Mouse (Mus musculus) urinary bladder, postnatal 10 days (tissue): ENCODE measurements at regions not wholly inside any gene's neighbourhood (a gene's known extent, or its start where the extent isn't known, plus 50 kb on each side); places are given as distances from the start of the nearest gene placed in this dataset.

ENCODE experiments used
- DNase-seq: peaks from one replicate; pipeline ENCODE4 v3.0.0; 2022; ENCODE audit warnings: low spot score

DNA sequence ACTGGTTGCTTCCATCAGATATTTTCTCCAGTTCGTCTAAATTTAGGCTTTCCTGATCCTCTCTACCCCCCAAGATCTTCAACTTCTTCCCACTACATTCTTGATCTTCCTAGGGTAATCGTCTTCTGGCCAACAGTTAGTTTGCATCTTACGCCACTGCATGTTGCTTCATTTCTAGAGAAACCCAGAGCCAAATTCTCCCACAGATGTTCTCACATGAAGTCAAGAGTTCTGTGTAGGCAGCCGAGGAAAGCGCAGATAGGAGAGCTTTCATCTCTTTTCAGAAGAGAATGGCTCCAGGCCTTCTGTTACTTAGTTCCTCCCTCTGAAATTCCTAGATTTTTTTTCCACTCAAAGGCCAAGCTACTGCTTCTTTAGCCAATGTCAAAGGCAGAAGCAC, 179.9 kb downstream of the Fgf10 start:
- DNase-seq, result no peak

DNA sequence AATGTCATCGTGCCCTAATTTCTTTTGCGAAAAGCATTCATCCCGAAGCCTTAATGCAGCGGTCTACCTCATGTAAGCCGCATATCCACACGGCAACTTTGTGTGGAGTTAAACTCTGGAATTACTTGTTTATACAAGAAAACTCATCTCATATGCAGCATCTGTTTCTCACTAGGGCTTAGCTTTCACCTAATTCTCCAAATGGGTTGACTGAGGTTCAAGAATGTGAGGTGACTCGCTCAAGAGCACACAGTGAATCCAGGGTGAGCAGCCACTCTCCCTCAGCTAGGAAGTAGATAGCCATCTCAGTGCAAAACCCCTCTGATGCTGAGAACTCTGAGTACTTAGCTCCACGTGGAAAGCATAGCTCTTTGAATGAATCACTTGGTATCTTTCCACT, 181.1 kb downstream of the Fgf10 start:
- no peak for DNase-seq

DNA sequence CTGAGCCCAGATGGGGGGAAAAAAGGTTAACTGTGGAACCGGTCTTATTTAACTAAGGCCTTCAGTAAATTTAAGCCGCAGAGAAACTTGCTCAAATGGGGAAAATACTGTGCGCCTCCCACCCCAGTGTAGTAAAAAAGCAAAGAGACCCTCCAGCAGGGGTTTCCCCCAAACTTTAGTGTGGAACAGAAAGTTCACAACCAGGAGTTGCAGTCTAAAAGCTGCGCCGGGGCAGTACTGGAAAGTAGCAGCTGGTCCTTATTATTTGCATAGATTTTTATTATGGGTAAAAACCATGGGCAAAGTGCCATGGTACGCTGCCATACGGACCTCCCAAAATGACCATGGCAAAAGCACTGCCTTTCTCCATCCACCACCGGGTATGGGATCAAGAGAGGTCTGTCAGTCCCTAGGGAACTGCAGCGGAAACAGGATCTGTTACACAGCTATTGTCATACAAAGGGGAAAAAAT, 216.8 kb downstream of the Fgf10 start:
- DNase-seq, result no peak

DNA sequence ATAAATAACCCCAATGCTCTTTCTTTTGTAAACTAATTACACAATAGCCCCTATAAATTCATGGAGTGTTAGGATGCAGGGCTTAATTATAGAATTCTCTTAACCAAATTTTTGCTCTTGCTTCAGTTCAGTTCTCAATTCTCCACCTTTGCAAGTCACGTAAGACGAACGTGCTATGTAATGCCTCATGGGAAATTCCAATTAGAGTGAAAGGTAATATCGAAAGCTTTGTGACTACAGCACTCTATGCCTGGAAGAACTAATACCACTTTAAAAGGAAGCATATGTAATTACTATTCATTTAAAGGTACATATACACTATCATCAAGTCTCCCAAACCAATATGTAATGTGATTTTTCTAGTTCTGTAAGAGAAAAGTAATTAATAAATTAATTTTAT, 225.5 kb downstream of the Fgf10 start:
- no peak for DNase-seq

DNA sequence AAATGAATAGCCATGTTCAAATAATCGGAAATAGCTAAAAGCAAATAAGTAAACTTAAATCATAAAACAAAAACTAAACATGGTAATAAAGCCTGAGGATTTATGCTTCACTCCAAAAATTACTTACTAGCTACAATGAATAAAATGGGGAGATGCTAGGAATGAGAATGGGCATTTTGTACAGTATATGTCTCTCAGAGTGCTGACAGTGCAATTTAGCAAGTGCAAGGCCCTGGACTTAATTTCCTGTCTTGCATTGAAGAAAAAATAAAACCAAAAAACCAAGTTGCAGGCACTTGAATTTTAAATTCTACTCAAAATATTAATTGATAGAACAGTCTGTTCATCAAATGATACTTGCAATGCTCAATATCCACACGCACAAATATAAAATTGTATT, 232.4 kb downstream of the Fgf10 start:
- no peak for DNase-seq

DNA sequence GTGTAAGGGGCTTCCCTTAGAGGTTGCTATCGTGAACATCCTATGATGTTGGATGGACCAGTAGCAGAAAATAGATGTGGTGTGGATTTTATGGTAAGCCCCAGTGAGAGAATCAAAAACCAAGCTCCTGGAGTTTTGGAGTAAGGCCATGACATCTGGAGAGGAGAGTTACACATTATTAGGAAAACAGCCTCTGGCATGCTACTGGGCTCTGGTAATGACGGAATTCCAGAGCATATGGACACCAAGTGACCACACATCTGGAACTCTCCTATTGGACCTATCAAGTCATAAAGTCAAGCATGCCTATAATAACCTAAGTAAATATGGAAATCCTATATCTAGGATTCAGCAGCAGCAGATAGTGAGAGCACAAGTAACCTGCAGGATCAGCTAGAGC, 240.8 kb downstream of the Fgf10 start:
- DNase-seq, result no peak

DNA sequence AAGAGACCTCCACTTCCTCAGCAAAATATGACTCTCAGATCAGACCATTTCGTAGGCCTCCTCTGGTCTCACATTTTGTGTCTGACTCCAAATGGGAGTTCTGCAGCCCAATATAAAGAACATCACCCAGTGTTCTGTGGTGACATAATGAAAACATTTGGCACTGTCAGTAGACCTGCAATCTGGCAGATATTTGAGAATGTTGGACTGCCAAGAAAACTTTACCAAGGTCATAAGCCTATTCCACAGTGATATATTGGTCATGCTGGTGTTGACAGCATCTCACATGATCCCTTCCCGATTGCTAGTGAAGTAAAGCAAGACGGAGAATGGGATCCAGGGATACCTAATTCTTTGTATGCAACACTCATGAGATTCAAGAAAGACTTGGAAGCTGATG, 271.2 kb downstream of the Fgf10 start:
- DNase-seq, result no peak

DNA sequence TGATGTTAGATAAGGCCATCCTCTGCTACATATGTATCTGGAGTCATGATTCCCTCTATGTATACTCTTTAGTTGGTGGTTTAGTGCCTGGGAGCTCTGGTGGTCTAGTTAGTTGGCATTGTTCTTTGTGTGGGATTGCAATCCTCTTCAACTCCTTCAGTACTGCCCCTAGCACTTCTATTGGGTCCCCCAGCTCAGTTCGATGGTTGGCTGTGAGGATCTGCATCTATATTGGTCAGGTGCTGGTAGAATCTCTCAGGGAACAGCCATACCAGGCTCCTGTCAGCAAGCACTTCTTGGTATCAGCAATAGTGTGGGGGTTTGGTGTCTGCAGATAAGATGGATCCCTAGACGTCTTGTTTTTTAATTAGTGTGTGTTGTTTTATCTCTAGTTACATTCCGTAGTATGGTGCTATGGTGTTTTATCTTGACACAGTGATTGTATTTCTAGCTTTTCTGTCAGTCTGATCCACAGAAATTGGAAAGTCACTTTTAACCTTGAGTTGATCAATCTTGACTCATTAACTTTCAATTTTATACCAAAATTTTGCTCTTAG, 296.6 kb downstream of the Fgf10 start:
- no peak for DNase-seq

DNA sequence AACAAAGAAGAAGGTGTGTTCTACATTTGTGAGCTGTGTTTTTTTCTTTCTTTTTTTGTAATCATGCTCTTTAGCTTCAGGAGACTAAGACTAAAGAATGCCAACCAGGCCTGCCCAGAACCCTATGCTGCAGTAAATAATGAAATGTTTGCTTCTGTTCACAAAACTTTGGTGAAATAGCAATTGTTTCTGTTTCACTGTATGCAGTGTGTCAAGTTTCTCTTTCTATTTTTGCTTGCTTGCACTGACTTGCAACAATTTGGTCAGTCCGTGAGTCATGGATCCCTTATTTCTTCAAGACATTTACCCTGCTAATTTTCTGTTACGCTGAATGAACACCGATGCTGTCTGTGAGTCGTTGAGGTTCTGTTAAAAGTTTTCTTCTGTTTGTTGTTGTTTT, 298.1 kb downstream of the Fgf10 start:
- no peak for DNase-seq

DNA sequence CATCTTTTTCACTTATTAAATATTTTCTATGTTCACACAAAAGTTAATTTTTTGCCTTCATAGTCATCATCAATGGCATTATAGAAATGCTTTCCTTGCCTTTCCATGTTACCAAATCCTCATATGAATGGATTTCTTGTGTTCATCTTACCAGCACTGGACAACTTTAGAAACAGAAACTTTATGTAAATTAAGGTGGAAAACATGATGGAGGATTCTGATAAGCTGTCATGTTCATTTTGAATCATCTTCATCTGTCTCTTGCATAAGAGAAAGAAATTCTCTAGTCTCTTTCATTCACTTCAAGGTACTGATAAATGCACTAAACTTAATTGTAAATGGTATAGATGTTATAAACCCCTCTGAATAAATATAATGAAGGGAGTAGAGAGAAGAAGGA, 305.4 kb downstream of the Fgf10 start:
- DNase-seq, result no peak

DNA sequence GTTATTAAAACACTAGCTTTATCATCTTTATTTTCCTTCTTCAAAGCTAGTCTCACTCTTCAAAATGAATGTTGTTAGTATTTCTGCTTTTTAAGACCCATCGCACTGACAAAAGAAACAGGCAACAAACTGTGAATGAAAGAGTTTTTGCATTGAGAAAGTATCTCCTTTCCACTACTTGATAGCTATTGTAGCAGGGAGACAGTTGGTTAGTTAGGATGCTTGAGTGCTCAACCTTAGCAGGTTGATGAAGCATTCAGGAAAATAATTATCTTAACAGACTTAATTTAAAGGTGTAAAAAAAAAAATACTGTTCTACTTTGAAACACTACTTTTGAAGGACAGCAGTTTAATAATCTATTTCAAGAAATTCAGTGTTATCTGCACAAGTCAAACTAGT, 305.9 kb downstream of the Fgf10 start:
- no peak for DNase-seq

DNA sequence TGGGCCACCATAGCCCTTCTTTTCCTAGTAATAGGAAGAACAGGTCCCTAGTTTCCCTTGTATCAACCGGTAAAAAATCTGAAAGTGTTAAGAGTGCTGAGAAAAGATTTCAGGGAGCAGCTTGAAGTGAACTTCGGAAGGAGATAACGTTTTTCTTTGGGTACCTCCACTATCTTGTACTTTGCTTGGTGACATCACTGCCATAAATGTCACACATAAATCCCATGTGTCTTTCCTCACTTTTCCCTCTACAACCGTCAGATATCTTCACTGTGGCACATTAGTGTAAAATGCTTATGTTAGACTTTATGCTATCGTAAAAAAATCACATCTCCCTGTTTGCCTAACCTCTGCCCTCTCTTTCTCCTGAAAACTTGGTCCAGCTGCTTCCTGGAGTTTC, 309.9 kb downstream of the Fgf10 start:
- no peak for DNase-seq

DNA sequence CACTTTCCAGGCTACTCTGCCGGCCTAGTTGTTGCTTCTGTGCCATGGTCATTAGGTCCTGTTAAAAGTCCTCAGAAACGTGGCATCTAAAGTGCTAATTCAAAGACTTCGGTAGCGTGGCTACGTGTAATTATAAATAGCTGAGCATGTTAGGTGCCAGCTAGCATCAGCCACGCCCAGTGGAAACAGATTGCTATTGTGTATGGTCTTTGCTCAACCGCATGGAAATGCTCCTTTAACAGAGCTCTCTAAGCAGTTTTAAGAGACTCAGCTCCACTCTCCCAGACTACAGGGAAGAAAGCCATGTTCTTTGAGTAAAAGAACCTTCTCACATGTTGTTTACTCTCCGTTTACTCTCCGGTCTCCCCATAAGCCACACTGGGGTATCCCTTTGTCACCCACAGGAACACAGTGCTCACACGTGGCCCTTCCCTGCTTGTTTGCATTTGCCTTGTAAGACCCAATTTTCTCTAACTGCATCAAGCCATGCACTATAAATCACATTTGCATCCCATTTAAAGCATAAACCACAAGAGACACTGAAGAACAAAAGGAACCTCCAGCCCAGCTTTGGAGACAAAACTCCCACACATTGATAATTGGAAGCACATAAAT, 311.7 kb downstream of the Fgf10 start:
- no peak for DNase-seq

DNA sequence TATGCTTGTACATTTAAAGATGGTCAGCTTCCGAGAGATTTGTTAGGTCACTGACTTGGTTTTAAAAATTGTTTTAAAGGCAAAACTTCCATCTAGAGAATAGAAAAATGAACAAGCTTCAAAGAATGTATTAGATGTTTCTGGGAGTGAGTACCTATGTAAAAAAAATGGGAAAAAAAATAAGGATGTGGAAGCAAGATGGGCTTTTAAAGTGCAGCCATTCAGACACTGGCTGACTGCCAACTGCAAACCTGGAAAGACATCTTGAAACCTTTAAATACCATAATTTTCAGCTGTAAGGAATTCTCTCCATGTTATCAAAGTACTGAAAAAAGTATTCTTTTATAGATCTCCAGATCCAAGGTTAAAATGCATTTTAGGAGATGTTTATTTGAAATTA, 315.7 kb downstream of the Fgf10 start:
- DNase-seq, result no peak

DNA sequence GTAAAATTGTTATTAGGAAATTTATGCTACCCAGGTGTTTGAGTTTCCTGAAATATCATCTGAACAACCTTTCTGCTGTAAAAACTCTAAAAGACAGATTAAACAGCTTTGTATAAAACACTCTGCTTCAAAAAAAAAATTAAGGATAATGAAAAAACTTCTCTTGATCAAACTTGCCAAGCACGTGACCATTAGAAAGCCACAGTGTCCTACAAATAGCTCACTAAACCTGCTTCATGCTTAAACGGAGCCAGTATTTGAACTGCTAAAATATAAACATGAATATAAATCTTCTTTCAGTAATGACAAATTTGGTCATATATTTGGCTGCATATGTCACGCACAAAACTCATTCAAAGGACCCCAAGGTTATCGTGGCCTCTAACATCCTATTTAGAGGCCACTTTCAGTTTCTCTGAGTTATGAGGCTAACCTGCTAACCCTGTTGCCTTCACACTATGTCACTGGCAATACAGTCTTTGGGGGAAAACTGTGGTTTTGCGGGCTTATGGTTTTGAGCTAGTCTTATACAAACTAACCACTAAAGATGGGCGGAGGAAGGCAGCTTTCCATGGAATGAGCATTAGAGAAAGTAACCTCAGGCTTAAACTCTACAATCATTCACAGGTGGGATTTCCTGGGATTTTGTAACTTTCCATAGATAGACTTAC, 355.8 kb downstream of the Fgf10 start:
- no peak for DNase-seq

DNA sequence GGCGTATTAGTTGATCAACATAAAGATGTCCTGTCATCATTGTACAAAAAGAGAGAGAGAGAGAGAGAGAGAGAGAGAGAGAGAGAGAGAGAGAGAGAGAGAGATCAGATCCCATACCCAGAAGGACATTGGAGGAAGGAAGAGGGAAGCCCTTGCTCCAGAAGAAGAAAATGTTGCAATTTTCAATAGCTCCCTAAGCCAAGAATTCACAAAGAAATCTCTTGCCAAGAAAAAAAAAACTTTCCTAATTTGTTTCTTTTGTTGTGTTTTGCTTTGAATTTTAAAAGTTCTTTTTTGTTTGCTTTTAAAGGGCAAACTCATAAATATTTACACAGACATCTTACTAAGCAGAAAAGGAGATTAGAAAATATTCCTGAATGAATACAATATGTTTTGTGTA, 370.0 kb downstream of the Fgf10 start:
- no peak for DNase-seq

DNA sequence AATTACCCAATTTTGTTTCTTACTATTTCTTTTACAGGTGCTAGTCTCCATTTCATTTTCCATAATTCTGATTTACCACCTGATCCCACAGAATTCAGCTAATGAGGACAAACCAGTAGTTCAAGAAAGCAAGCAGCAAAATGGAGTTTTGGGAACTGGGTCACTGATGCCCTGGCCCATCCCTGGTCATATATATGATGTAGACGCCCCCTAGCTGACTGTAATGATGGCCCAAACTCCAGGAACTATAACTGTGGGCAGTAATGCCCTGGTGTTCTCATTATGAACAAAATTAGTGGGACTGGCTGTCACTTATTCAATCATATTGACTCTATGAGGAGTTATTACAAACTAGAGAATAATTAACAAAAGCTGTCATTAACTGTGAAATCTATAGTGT, 375.5 kb downstream of the Fgf10 start:
- DNase-seq, result no peak

DNA sequence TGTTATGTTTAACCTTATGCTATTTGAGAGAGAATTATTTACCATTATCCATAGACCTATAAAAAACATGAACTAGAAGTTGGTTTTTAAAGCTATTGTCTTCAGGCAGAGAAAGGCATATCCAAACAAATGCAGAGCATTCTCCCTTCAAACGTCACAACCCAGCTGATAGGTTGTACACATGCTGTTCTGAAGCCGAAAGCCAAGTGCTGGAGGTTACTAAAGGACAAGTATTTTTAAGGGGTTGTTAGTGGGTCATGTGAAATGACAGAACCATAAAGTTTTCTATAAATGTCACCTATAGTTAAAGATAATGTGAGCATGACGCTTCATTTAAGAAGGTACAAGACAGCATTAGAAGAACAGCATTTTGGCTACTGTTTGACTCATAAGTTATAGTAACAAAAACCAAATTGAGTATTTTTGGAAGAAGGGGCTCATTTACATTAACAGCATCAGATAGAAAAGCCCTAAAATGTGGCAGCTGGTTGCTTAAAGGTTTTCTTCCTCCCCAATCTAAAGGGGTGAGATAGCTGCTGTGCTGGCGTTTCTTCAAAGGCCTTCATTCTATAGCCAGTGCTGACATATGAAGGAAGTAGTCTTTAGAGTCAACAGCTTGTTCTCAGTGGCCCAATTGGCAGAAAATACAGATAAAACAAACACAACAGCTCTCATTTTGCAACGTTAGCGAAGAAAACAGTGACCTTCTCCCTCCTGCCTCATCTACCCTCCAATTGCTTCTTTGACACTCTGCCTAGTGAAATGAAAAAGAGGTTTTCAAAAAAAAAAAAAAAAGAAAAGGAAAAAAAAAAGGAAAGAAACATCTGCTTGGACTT, 359.4 kb upstream of the Paip1 start:
- no peak for DNase-seq

DNA sequence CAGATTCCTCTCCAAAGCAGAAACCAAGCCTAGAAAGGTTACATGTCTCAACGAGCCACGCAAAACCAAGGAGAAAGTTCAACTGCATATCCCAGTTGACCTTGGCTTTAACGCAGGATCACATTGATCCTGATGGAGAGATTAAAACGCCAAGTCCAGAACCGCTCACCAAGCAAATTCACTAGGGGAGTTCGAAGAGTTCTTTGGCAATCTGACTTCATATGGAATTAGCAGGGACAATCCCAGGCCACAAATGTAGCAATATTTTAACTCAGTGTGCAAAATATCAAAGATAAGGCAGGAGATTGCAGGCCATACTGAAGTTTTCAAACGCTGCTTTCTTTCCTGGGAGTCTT, 358.8 kb upstream of the Paip1 start:
- no peak for DNase-seq

DNA sequence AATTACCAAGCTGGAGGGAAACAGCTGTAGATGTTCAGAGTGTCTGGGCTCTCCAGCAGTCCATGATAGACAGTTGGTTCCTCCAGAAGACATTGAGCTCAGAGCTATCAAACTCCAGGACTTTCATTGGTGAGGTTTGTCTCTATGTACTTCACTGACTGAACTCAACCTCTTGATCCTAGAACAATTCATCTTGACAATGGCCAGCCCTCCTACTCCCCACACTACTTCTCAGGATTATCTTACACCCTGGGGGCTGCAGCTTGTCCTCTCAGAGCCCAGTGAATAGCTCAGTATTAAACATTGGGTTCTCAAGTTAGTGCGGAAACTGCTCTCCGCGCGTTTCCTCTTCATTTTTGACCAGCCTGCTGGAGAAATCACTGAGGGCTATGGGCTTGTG, 349.2 kb upstream of the Paip1 start:
- DNase-seq, result no peak

DNA sequence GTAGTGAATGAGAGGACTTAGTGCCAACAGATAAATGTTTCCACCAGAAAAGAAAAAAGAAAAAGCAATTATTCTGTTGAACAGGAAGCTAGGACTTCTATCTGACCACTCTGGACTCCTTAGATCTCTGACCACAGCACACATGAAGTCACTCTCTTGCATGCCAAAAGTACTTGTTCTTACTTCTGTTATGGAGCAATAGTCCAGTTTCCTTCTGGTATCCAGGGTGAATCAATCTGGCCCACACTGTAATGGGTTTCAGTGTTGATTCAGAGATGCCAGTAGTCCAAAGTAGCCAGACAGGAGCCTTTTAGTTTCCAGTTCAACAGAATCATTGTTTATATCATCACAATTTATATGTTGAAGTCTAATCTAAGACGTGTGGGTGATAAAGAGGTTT, 346.7 kb upstream of the Paip1 start:
- DNase-seq, result no peak

DNA sequence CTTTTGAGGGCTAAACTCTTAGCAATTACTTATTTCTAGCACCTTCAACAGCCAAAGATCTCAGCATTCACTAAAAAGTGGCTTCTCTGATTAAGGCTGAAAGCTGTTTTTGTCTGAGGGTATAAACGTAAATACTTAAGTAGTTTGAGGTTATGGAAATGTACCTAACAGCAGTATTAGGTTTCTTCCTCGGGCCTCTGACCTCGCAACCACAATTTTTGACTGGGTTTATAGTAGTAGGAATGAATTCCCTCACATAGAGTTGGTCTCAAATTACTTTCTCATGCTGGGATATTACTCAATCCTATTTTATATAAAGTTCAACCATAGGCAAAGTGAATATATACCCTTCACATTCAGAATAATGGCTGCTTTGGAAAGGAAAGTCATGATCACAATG, 310.5 kb upstream of the Paip1 start:
- DNase-seq, result no peak

DNA sequence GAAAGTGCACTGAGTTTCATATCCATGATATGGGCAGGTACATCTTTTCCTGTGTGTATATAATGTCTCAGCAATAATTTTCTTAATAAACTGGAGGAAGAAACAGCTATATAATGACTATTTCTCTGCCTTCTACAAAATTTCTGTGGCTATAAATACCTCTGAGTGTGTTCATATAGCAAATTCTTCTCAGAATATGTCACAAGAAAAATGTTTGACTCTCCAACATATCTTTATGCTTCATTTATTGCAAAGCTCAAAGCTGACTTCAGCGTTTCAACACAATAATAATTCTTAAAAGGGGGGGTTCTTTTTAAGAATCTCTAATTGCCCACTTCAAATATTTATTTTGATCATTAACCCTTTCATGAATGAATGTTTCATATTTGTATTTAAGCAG, 310.0 kb upstream of the Paip1 start:
- DNase-seq, result no peak
